Mouse (Mus musculus): ENCODE measurements around the gene Wdr70.

Wdr70 gene

GRCm38 (mm10) chr15:8027503-8027902, 71.5 kb downstream of the Wdr70 start:
- DNase-seq = no peak

GRCm38 (mm10) chr15:8011418-8011817, 87.6 kb downstream of the Wdr70 start:
- no peak for DNase-seq

GRCm38 (mm10) chr15:8007413-8007812, 91.6 kb downstream of the Wdr70 start:
- no peak for DNase-seq

- DNase-seq = no peak
Measured at GRCm38 (mm10) chr15:8006056-8006455, 93.0 kb downstream of the Wdr70 start.

- no peak for DNase-seq
Measured at GRCm38 (mm10) chr15:8005506-8005905, 93.5 kb downstream of the Wdr70 start.

GRCm38 (mm10) chr15:8003789-8004188, 95.2 kb downstream of the Wdr70 start:
- DNase-seq = no peak

GRCm38 (mm10) chr15:7998843-7999546, 100.0 kb downstream of the Wdr70 start:
- DNase-seq = no peak

GRCm38 (mm10) chr15:7998095-7998494, 100.9 kb downstream of the Wdr70 start:
- no peak for DNase-seq

GRCm38 (mm10) chr15:7993721-7994120, 105.3 kb downstream of the Wdr70 start:
- DNase-seq = no peak

GRCm38 (mm10) chr15:7990101-7990500, 108.9 kb downstream of the Wdr70 start:
- DNase-seq = no peak

- DNase-seq = no peak
Measured at GRCm38 (mm10) chr15:7987374-7987773, 111.6 kb downstream of the Wdr70 start.

GRCm38 (mm10) chr15:7986274-7986673, 112.7 kb downstream of the Wdr70 start:
- no peak for DNase-seq

- no peak for DNase-seq
Measured at GRCm38 (mm10) chr15:7978640-7979039, 120.4 kb downstream of the Wdr70 start.

- DNase-seq = peak; percentile 20
Measured at GRCm38 (mm10) chr15:7976775-7977174, 122.2 kb downstream of the Wdr70 start.

- DNase-seq = peak; percentile 6
Measured at GRCm38 (mm10) chr15:7974368-7974767, 124.6 kb downstream of the Wdr70 start.

- DNase-seq = no peak
Measured at GRCm38 (mm10) chr15:7972528-7972927, 126.5 kb downstream of the Wdr70 start.

- DNase-seq = no peak
Measured at GRCm38 (mm10) chr15:7962786-7963185, 136.2 kb downstream of the Wdr70 start.

- DNase-seq = no peak
Measured at GRCm38 (mm10) chr15:7961489-7961888, 137.5 kb downstream of the Wdr70 start.

GRCm38 (mm10) chr15:7956899-7957298, 142.1 kb downstream of the Wdr70 start:
- no peak for DNase-seq

GRCm38 (mm10) chr15:7950561-7950960, 148.4 kb downstream of the Wdr70 start:
- DNase-seq = no peak

GRCm38 (mm10) chr15:7941690-7942089, 157.3 kb downstream of the Wdr70 start:
- DNase-seq = no peak

GRCm38 (mm10) chr15:7935571-7936165, 163.3 kb downstream of the Wdr70 start:
- DNase-seq = no peak

GRCm38 (mm10) chr15:7934580-7934979, 164.4 kb downstream of the Wdr70 start:
- no peak for DNase-seq

- no peak for DNase-seq
Measured at GRCm38 (mm10) chr15:7934105-7934504, 164.9 kb downstream of the Wdr70 start.

- peak; percentile 36 for DNase-seq
Measured at GRCm38 (mm10) chr15:7931605-7932008, 167.4 kb downstream of the Wdr70 start.
